Mouse (Mus musculus) intestine, postnatal 0 days (tissue): ENCODE data around the gene Fut11. TPM values are rescaled to one million over a fixed set of nuclear protein-coding genes. Genes with fewer than 3 reads are reported as not detected.

Experiments
- ATAC-seq: fragments of 200-750 bp; cut with Nextera tagmentation; 2 replicates; pipeline ENCODE4 v1.8.0; 2017; ENCODE audit warnings: mild to moderate bottlenecking, moderate TSS enrichment, moderate library complexity
- H3K27ac ChIP-seq: fragments of 300-500 bp; sonication (generic); 2 replicates; pipeline ENCODE4 v1.5.1; 2014; ENCODE audit warnings: mild to moderate bottlenecking, low read depth, low read length, moderate library complexity
- H3K27me3 ChIP-seq: fragments of 300-500 bp; sonication (generic); replicated peaks from 2 replicates; pipeline ENCODE4 v1.6.1; 2014; ENCODE audit warnings: low read length, mixed read lengths; ENCODE audit not compliant: control insufficient read depth, insufficient read depth
- H3K36me3 ChIP-seq: fragments of 300-500 bp; sonication (generic); 2 replicates; pipeline ENCODE4 v1.6.1; 2014; ENCODE audit warnings: mild to moderate bottlenecking, moderate library complexity; ENCODE audit not compliant: control insufficient read depth, insufficient read depth
- H3K4me1 ChIP-seq: fragments of 300-500 bp; sonication (generic); replicated peaks from 2 replicates; pipeline ENCODE4 v1.6.1; 2014; ENCODE audit warnings: antibody characterized with exemption, low read length, mixed read lengths; ENCODE audit not compliant: control insufficient read depth, insufficient read depth
- H3K4me2 ChIP-seq: fragments of 300-500 bp; sonication (generic); replicated peaks from 2 replicates; pipeline ENCODE4 v1.6.1; 2014; ENCODE audit warnings: low read depth, mild to moderate bottlenecking, moderate library complexity
- H3K4me3 ChIP-seq: fragments of 300-500 bp; sonication (generic); 2 replicates; pipeline ENCODE4 v1.5.1; 2014; ENCODE audit warnings: low read depth, low read length
- H3K9ac ChIP-seq: fragments of 300-500 bp; sonication (generic); 2 replicates; pipeline ENCODE4 v1.6.1; 2014; ENCODE audit warnings: mild to moderate bottlenecking, low read depth, low read length
- H3K9me3 ChIP-seq: fragments of 300-500 bp; sonication (generic); 2 replicates; pipeline ENCODE4 v1.6.1; 2016; ENCODE audit warnings: mixed run types; ENCODE audit not compliant: control insufficient read depth
- CTCF ChIP-seq: sonication (generic); IDR thresholded peaks from 2 replicates; pipeline ENCODE4 v1.5.1; 2016; ENCODE audit warnings: low read depth, mild to moderate bottlenecking, control low read depth, antibody characterized with exemption, moderate library complexity
- WGBS: fragments of 180-500 bp; shearing (Covaris S2); extraction: QIAGEN DNeasy Blood & Tissue Kit; methylation state at CpG from one replicate; pipeline ENCODE4 v1.1.7; 2014; 5-methylcytosine and 5-hydroxymethylcytosine counted together
- polyA plus RNA-seq: library from polyadenylated mRNA; unstranded; fragments of >200 nt; fragmentation: Nextera tagmentation; extraction: Ambion mirVana; gene quantifications from 2 replicates; pipeline ENCODE4 v1.2.1, GENCODE M21; 2015

Gene Fut11
- polyA plus RNA-seq, 1 experiment from 2014 or later = 7.4 TPM

- no peak for ATAC-seq
- H3K4me2 ChIP-seq = no peak overlapping the region
- no peaks in the 10 kb centered on the region for H3K36me3 ChIP-seq
- no peaks in the 10 kb centered on the region for H3K27me3 ChIP-seq
- no peak overlapping the region for H3K9ac ChIP-seq
- H3K27ac ChIP-seq = no peak overlapping the region
- H3K9me3 ChIP-seq = no peaks in the 10 kb centered on the region
- 65% methylated on average over 9 of the region's 9 CpGs for WGBS
- no peak for TF ChIP-seq CTCF
- H3K4me3 ChIP-seq = no peak overlapping the region
- H3K4me1 ChIP-seq = no peaks in the 10 kb centered on the region
Measured at GRCm38 (mm10) chr14:20655731-20656130, 39.0 kb upstream of the Fut11 start.

DNA sequence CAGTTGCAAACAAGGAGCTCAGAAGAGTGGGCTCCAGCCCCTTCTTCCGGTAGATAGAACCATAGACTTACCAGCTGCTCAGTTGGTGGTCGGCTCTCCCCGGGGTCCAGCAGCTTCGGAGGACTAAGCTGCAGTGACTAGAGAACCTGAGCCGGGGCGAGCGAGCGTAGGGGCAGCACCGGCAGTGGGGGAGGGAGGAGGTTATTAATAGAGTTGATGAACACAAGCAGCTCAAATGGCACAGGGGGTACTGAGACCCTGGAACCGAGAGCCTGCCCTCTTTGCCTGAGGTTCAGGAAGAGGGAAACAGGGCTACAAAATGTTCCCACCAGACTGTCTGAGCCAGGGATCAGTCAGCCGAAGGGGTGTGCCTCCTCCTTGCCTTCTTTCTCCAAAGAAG, 38.4 kb upstream of the Fut11 start, which contains the start of gene Myoz1:
Myoz1 (minus strand) TSS at position 180 of the 400 bp plus-strand sequence.
- Histone ChIP-seq H3K36me3 (no peaks in the 10 kb centered on the region), H3K9me3 (no peaks in the 10 kb centered on the region), H3K4me1 (no peaks in the 10 kb centered on the region), H3K27ac (no peak within 1 kb of the TSS), H3K9ac (no peak within 1 kb of the TSS), H3K4me3 (no peak within 1 kb of the TSS), H3K27me3 (no peaks in the 10 kb centered on the region), H3K4me2 (no peak within 1 kb of the TSS)
- no peak for ATAC-seq
- TF ChIP-seq CTCF = no peak
- WGBS = 59% methylated on average over 11 of the region's 11 CpGs

- peak; percentile 84 for TF ChIP-seq CTCF
- Histone ChIP-seq H3K4me1 (peaks cover 8% of the 10 kb centered on the region), H3K36me3 (no peaks in the 10 kb centered on the region), H3K4me3 (no peak overlapping the region), H3K9me3 (no peaks in the 10 kb centered on the region), H3K27me3 (0 out of 2 replicates have a peak, but pooled peaks cover 5% of the 10 kb centered on the region), H3K9ac (no peak overlapping the region), H3K27ac (no peak overlapping the region), H3K4me2 (no peak overlapping the region)
- no peak for ATAC-seq
Measured at GRCm38 (mm10) chr14:20658326-20658725, 36.4 kb upstream of the Fut11 start.

GRCm38 (mm10) chr14:20658902-20659301, 35.9 kb upstream of the Fut11 start:
- Histone ChIP-seq H3K9ac (no peak overlapping the region), H3K4me3 (no peak overlapping the region), H3K4me2 (no peak overlapping the region), H3K27ac (no peak overlapping the region), H3K9me3 (no peaks in the 10 kb centered on the region), H3K4me1 (peaks cover 8% of the 10 kb centered on the region), H3K27me3 (0 out of 2 replicates have a peak, but pooled peaks cover 5% of the 10 kb centered on the region), H3K36me3 (no peaks in the 10 kb centered on the region)
- WGBS = 88% methylated on average over 6 of the region's 6 CpGs
- TF ChIP-seq CTCF = no peak
- ATAC-seq = no peak

GRCm38 (mm10) chr14:20659687-20660086, 35.1 kb upstream of the Fut11 start:
- WGBS = 95% methylated on average over 7 of the region's 7 CpGs
- H3K9ac ChIP-seq = no peak overlapping the region
- no peak overlapping the region for H3K4me3 ChIP-seq
- no peak for TF ChIP-seq CTCF
- H3K27me3 ChIP-seq = 0 out of 2 replicates have a peak, but pooled peaks cover 5% of the 10 kb centered on the region
- ATAC-seq = no peak
- no peaks in the 10 kb centered on the region for H3K9me3 ChIP-seq
- no peaks in the 10 kb centered on the region for H3K36me3 ChIP-seq
- peaks cover 8% of the 10 kb centered on the region for H3K4me1 ChIP-seq
- no peak overlapping the region for H3K4me2 ChIP-seq
- no peak overlapping the region for H3K27ac ChIP-seq

DNA sequence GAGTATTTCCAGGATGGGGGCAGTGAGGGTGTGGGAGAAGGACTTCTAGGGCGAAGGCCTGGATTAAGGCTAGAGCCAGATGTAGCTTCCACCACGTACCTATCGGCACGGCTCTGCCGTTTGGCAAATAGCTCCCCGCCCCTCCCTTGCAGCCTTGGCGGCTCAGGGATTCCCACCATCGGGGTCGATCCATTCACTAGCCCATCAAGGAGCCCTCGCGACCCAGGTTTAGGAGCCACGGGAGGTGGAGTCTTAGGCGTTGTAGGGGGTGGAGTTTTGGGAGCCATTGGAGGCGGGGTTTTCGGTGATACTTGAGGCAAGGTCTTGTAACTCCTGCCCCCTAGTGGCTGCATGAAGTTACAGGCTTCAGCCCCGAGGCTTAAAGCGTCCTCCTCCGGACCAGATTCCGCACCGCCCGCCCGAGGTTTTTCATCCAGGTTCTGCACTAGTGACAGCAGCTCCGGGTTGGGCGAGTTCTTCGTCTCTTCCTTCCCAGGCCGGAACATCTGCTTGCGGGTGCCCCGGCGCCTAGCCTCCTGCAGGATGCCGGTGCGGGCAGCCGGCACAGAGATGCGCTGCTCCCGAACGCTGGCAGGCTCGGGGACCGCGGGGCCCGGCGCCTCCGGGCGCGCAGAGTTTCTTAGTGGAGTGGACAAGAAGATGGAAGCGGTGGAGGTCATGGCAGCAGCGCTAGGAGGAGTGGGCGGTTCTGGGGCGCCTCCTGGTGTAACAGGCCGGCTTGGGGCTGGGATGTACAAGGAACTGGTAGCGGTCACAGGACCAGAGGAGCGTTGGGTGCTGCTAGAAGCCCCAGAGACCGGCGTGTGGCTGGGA, 33.7 kb upstream of the Fut11 start:
- H3K9me3 ChIP-seq = no peaks in the 10 kb centered on the region
- peak overlapping the region; percentile 96 for H3K4me2 ChIP-seq
- H3K27ac ChIP-seq = peak overlapping the region; percentile 88
- peaks cover 8% of the 10 kb centered on the region for H3K4me1 ChIP-seq
- peak overlapping the region; percentile 68 for H3K9ac ChIP-seq
- H3K36me3 ChIP-seq = no peaks in the 10 kb centered on the region
- 2% methylated on average over 52 of the region's 52 CpGs for whole genome bisulfite sequencing
- 0 out of 2 replicates have a peak, but pooled peaks cover 5% of the 10 kb centered on the region for H3K27me3 ChIP-seq
- peak; percentile 91 for TF ChIP-seq CTCF
- peak; percentile 77 for ATAC-seq
- peak overlapping the region; percentile 66 for H3K4me3 ChIP-seq
